Mouse (Mus musculus) forebrain, embryonic 11.5 days (tissue): ENCODE measurements around the gene Olfr776. TPM values are rescaled to one million over a fixed set of nuclear protein-coding genes. Genes with fewer than 3 reads are reported as not detected.
"Not testable (repeated sequence)": the region's sequence is repeated elsewhere in the genome, so short reads cannot be mapped to it uniquely, and the experiment has no call there.

Experiments
- ATAC-seq: fragments of 200-750 bp; cut with Nextera tagmentation; replicated peaks from 2 replicates; pipeline ENCODE4 v1.8.0; 2017; ENCODE audit warnings: moderate TSS enrichment; ENCODE audit not compliant: low FRiP score
- DNase-seq: peaks from one replicate; pipeline ENCODE4 v3.0.0-alpha.2; 2017; ENCODE audit warnings: low spot score
- H3K27ac ChIP-seq: fragments of 300-500 bp; sonication (generic); 2 replicates; pipeline ENCODE4 v1.5.1; 2014; ENCODE audit warnings: low read depth, low read length
- H3K27me3 ChIP-seq: fragments of 300-500 bp; sonication (generic); 2 replicates; pipeline ENCODE4 v1.6.1; 2014; ENCODE audit warnings: mild to moderate bottlenecking, low read length, mixed read lengths; ENCODE audit not compliant: control insufficient read depth, insufficient read depth
- H3K36me3 ChIP-seq: fragments of 300-500 bp; sonication (generic); 2 replicates; pipeline ENCODE4 v1.6.1; 2014; ENCODE audit warnings: mild to moderate bottlenecking, low read length, moderate library complexity, mixed read lengths; ENCODE audit not compliant: control insufficient read depth, insufficient read depth
- H3K4me1 ChIP-seq: fragments of 300-500 bp; sonication (generic); replicated peaks from 2 replicates; pipeline ENCODE4 v1.6.1; 2014; ENCODE audit warnings: low read length, mixed read lengths; ENCODE audit not compliant: control insufficient read depth, insufficient read depth
- H3K4me2 ChIP-seq: fragments of 300-500 bp; sonication (generic); 2 replicates; pipeline ENCODE4 v1.6.1; 2014; ENCODE audit warnings: low read depth, mild to moderate bottlenecking, low read length, moderate library complexity, mixed read lengths; ENCODE audit not compliant: severe bottlenecking
- H3K4me3 ChIP-seq: fragments of 300-500 bp; sonication (generic); 2 replicates; pipeline ENCODE4 v1.5.1; 2014; ENCODE audit warnings: low read depth, low read length
- H3K9ac ChIP-seq: fragments of 300-500 bp; sonication (generic); 2 replicates; pipeline ENCODE4 v1.6.1; 2014; ENCODE audit warnings: low read length
- H3K9me3 ChIP-seq: fragments of 300-500 bp; sonication (generic); 2 replicates; pipeline ENCODE4 v1.6.1; 2016; ENCODE audit warnings: low read length, mixed read lengths; ENCODE audit not compliant: control insufficient read depth
- WGBS: fragments of 180-500 bp; shearing (Covaris S2); extraction: QIAGEN DNeasy Blood & Tissue Kit; methylation state at CpG from one replicate; pipeline ENCODE4 v1.1.7; 2014; 5-methylcytosine and 5-hydroxymethylcytosine counted together
- polyA plus RNA-seq: library from polyadenylated mRNA; unstranded; fragments of >200 nt; fragmentation: Nextera tagmentation; extraction: Ambion mirVana; gene quantifications from 2 replicates; pipeline ENCODE4 v1.2.1, GENCODE M21; 2014

Gene Olfr776
- polyA plus RNA-seq: not detected in 2 replicates

GRCm38 (mm10) chr10:129258827-129259226, at the start of gene Olfr776:
Gene Olfr776, plus strand, starts transcription at chr10:129259127.
- no peaks in the 10 kb centered on the region for H3K27me3 ChIP-seq
- no peak within 1 kb of the TSS for H3K9ac ChIP-seq
- ATAC-seq (no peak), DNase-seq (no peak)
- H3K4me1 ChIP-seq: no peaks in the 10 kb centered on the region
- H3K4me2 ChIP-seq: no peak within 1 kb of the TSS
- no peak within 1 kb of the TSS for H3K27ac ChIP-seq
- H3K4me3 ChIP-seq: no peak within 1 kb of the TSS
- no peaks in the 10 kb centered on the region for H3K9me3 ChIP-seq
- H3K36me3 ChIP-seq: no peaks in the 10 kb centered on the region

GRCm38 (mm10) chr10:129230737-129231136, 28.2 kb upstream of the Olfr776 start:
- no peaks in the 10 kb centered on the region for H3K27me3 ChIP-seq
- H3K9ac ChIP-seq: no peak overlapping the region
- no peaks in the 10 kb centered on the region for H3K4me1 ChIP-seq
- ATAC-seq (no peak), DNase-seq (no peak)
- H3K4me3 ChIP-seq: no peak overlapping the region
- H3K27ac ChIP-seq: no peak overlapping the region
- 87% methylated on average over 1 of the region's 1 CpGs for WGBS
- no peaks in the 10 kb centered on the region for H3K9me3 ChIP-seq
- no peak overlapping the region for H3K4me2 ChIP-seq
- H3K36me3 ChIP-seq: no peaks in the 10 kb centered on the region

DNA sequence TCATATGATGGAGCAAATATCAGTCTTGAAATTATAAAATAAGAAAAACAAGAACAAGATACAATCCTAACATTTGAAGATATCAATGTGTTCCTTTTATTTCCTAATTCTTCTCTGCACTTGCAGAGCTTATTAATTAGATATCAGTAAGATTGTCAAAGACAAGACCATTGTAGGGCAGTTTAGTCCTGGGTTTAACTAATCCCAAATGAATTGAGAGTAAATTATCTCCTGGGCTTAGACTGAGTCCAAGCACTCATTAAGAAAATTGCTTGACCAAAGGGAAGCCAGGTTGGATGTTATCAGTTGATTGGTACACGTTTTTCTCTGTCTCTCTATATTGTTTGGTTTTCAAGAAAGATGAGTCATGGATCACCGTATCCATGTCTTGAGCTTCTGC, 23.0 kb upstream of the Olfr776 start, which contains the start of gene Olfr774:
TSS of gene Olfr774 (plus strand) at position 301 of the 400 bp plus-strand sequence.
- no peak within 1 kb of the TSS for H3K4me3 ChIP-seq
- 72% methylated on average over 2 of the region's 2 CpGs for WGBS
- no peak within 1 kb of the TSS for H3K4me2 ChIP-seq
- DNase-seq (no peak), ATAC-seq (no peak)
- no peaks in the 10 kb centered on the region for H3K36me3 ChIP-seq
- H3K27me3 ChIP-seq: no peaks in the 10 kb centered on the region
- no peaks in the 10 kb centered on the region for H3K9me3 ChIP-seq
- no peak within 1 kb of the TSS for H3K27ac ChIP-seq
- H3K4me1 ChIP-seq: no peaks in the 10 kb centered on the region
- H3K9ac ChIP-seq: no peak within 1 kb of the TSS

DNA sequence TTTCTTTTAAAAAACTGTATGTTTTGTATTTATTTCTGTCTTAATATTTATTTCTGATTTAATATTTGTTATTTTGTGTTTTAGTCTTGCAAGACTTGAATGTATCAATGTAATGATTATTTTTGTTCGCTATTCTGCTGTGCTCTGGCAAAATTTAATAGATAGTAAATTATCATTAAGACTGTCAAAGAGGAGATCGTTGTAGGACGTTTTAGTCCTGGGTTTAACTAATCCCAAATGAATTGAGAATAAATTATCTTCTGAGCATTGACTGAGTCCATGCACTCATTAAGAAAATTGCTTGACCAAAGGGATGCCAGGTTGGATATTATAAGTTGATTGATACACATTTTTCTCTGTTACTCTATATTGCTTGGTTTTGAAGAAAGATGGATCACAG, 10.8 kb upstream of the Olfr776 start, which contains the start of gene Olfr775:
TSS of gene Olfr775 (plus strand) at position 301 of the 400 bp plus-strand sequence.
- WGBS: 81% methylated on average over 3 of the region's 3 CpGs
- Histone ChIP-seq H3K4me3 (no peak within 1 kb of the TSS), H3K36me3 (no peaks in the 10 kb centered on the region), H3K9ac (no peak within 1 kb of the TSS), H3K4me2 (no peak within 1 kb of the TSS), H3K27me3 (no peaks in the 10 kb centered on the region), H3K4me1 (no peaks in the 10 kb centered on the region), H3K9me3 (no peaks in the 10 kb centered on the region), H3K27ac (no peak within 1 kb of the TSS)
- DNase-seq: no peak
- no peak for ATAC-seq

GRCm38 (mm10) chr10:129271081-129271535, 12.2 kb downstream of the Olfr776 start, which contains the start of gene Olfr777:
Gene Olfr777, minus strand, starts transcription at chr10:129271485.
- H3K4me2 ChIP-seq: no peak within 1 kb of the TSS
- H3K27ac ChIP-seq: no peak within 1 kb of the TSS
- H3K27me3 ChIP-seq: no peaks in the 10 kb centered on the region
- no peak within 1 kb of the TSS for H3K9ac ChIP-seq
- ATAC-seq: no peak
- H3K9me3 ChIP-seq: no peaks in the 10 kb centered on the region
- DNase-seq: no peak
- H3K36me3 ChIP-seq: no peaks in the 10 kb centered on the region
- no peaks in the 10 kb centered on the region for H3K4me1 ChIP-seq
- WGBS: 88% methylated on average over 2 of the region's 2 CpGs
- H3K4me3 ChIP-seq: no peak within 1 kb of the TSS

- H3K9ac ChIP-seq, DNase-seq, H3K36me3 ChIP-seq, H3K27me3 ChIP-seq, H3K4me1 ChIP-seq, ATAC-seq, H3K4me3 ChIP-seq, H3K27ac ChIP-seq, H3K4me2 ChIP-seq, H3K9me3 ChIP-seq: not testable (repeated sequence)
- 57% methylated on average over 1 of the region's 1 CpGs for WGBS
Observed at GRCm38 (mm10) chr10:129312973-129313372, 54.0 kb downstream of the Olfr776 start.

- H3K27me3 ChIP-seq, DNase-seq, ATAC-seq, H3K4me1 ChIP-seq, H3K27ac ChIP-seq, H3K4me3 ChIP-seq, H3K4me2 ChIP-seq, H3K9me3 ChIP-seq, H3K36me3 ChIP-seq, H3K9ac ChIP-seq: not testable (repeated sequence)
- WGBS: no CpG with 5 or more reads among the region's 1 CpGs
Observed at GRCm38 (mm10) chr10:129313521-129313920, 54.6 kb downstream of the Olfr776 start.

Other genes with a start within 250 kb of the Olfr776 start
- gene Olfr763, start 248.3 kb upstream of the Olfr776 start, polyA plus RNA-seq: not detected in 2 replicates
- not detected in 2 replicates for gene Olfr764-ps1, start 219.2 kb upstream of the Olfr776 start, polyA plus RNA-seq
- gene Olfr765, start 209.1 kb upstream of the Olfr776 start, polyA plus RNA-seq: not detected in 2 replicates
- not detected in 2 replicates for gene Olfr766-ps1, start 190.2 kb upstream of the Olfr776 start, polyA plus RNA-seq
- not detected in 2 replicates for gene Olfr767, start 176.2 kb upstream of the Olfr776 start, polyA plus RNA-seq
- not detected in 2 replicates for gene Olfr768, start 159.8 kb upstream of the Olfr776 start, polyA plus RNA-seq
- gene Olfr769, start 141.3 kb upstream of the Olfr776 start, polyA plus RNA-seq: not detected in 2 replicates
- gene Olfr770, start 120.1 kb upstream of the Olfr776 start, polyA plus RNA-seq: not detected in 2 replicates
- not detected in 2 replicates for gene Olfr771, start 94.4 kb upstream of the Olfr776 start, polyA plus RNA-seq
- not detected in 2 replicates for gene Olfr772, start 81.2 kb upstream of the Olfr776 start, polyA plus RNA-seq
- not detected in 2 replicates for gene Olfr773, start 71.7 kb upstream of the Olfr776 start, polyA plus RNA-seq
- not detected in 2 replicates for gene Olfr774, start 22.9 kb upstream of the Olfr776 start, polyA plus RNA-seq
- gene Olfr775, start 10.7 kb upstream of the Olfr776 start, polyA plus RNA-seq: not detected in 2 replicates
- gene Olfr777, start 12.4 kb downstream of the Olfr776 start, polyA plus RNA-seq: not detected in 2 replicates
- gene Olfr780, start 59.0 kb downstream of the Olfr776 start, polyA plus RNA-seq: not detected in 2 replicates
- not detected in 2 replicates for gene Olfr781, start 69.7 kb downstream of the Olfr776 start, polyA plus RNA-seq
- gene Olfr782, start 89.7 kb downstream of the Olfr776 start, polyA plus RNA-seq: not detected in 2 replicates
- gene Olfr784, start 125.0 kb downstream of the Olfr776 start, polyA plus RNA-seq: 0.08 TPM in 1 of 2 replicates, not detected in the other
- not detected in 2 replicates for gene Olfr785, start 146.3 kb downstream of the Olfr776 start, polyA plus RNA-seq
- not detected in 2 replicates for gene Olfr786, start 168.2 kb downstream of the Olfr776 start, polyA plus RNA-seq
- not detected in 2 replicates for gene Olfr787, start 202.7 kb downstream of the Olfr776 start, polyA plus RNA-seq
- gene Olfr788, start 211.9 kb downstream of the Olfr776 start, polyA plus RNA-seq: not detected in 2 replicates
- gene Olfr789, start 225.6 kb downstream of the Olfr776 start, polyA plus RNA-seq: not detected in 2 replicates
- gene Olfr790, start 239.4 kb downstream of the Olfr776 start, polyA plus RNA-seq: not detected in 2 replicates